Mouse (Mus musculus) erythroblast, embryonic 14.5 days (primary cell): ENCODE data around the gene Armh4.

Source experiments
- GATA1 ChIP-seq: IDR thresholded peaks from 2 replicates; pipeline ENCODE4 v1.6.1; 2012; ENCODE audit warnings: low read length, inconsistent platforms, mixed read lengths
- TAL1 ChIP-seq: IDR thresholded peaks from 3 replicates; pipeline ENCODE4 v1.6.1; 2012; ENCODE audit warnings: low read length, inconsistent platforms, mixed read lengths

DNA sequence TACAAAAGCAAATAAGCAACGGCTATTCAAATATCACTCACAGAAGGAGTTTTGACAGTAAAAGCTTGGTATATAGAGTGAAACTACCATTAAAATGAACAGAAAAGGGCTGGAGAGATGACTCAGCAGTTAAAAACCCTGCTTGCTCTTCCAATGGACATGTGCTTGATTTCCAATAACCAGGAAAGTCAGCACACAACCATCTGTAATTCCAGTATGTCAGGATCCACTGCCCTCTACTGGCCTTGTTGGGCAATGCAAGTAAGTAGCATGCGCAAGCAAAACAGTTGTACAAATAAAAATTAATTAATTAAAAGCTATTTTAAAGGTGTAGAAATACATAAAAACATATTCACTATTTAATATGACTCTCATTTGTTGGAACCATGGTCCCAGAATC is 2.6 kb upstream of the Armh4 start:
- TF ChIP-seq GATA1 (no peak), TAL1 (no peak)
